Mouse (Mus musculus) CH12F3 (cell line): ENCODE results near the gene Vwf.

Source experiments
- in situ Hi-C: fragments of 300-500 bp; cut with MboI; formaldehyde crosslinking; loops from 2 replicates; pipeline ENCODE4 v1.14.3; 2020; ENCODE audit warnings: low sequenced_read_pairs

Vwf gene

DNA sequence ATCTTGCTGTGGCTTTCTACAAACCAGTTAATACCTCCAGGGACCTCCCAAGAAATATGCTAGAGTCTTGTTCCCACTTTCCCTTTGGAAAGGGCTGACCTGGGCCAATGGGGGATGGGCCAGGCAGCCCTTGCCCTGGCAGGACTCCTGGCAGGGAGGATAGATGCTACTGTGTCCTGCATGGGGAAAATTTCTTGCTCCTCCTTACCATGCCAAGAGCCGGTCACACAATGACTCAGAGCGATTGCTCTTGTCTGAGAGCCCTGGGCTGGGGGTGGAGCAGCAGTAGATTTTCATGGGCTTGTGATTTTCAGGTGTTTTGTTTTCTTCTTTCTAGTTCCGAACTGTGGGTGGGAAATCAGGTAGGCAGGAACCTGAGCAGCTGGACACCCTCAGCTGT lies 39.0 kb downstream of the Vwf start:
- in situ Hi-C loops = no loop called here

DNA sequence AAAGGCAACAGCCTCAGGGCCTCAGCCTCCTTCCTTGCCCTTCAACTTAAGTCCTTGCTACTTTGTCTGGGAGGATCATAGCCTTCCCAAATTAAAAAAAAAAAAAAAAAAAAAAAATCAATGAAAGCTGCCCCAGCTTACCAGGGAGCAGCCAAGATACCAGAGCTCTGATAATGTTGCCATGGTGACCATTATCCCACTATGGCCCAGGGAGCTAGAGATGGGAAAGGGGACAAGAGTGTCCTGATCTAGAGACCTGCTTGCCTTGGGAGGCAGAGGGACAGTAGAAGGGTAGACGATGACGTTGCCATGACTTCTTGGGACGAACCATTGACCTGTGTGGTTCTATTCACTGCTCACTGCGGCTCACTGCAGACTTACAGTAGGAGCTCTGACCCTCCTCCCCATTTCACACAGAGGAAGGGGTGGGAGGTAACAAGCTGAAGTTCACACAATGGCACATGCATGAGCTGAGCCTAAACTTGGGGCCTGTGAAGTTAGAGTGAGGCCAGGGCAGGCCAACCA lies 39.5 kb downstream of the Vwf start:
- in situ Hi-C loops = no loop called here

DNA sequence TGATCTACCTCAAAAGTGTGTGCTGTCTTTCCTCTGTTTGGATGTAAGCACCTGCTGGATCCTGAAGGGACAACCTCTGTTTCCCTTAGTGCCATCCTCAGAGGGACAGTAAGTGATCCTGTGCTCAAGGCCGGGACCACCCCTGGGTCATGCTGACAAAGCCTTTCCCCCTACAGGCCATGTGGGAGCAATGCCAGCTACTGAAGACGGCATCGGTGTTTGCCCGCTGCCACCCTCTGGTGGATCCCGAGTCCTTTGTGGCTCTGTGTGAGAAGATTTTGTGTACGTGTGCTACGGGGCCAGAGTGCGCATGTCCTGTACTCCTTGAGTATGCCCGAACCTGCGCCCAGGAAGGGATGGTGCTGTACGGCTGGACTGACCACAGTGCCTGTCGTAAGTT lies 41.7 kb downstream of the Vwf start:
- in situ Hi-C loops = no loop called here

DNA sequence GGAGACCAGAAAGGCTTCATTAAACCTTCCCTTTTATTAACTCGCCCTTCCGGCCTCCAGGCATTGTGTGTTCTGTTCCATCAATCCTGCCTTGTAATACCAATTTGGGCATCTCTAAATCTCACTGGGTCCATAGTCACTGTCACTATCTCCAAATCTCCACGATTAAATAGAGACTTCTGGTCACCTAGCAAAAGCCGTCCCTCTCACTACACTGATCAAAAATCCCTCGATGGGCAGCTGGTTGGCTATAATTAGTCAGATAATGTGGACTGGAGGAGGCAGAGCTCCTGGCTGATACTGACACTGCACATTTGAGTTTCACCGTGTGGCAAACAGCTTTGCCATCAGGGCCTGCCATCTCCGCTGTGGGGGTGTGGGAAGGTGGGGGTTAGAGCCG lies 42.5 kb downstream of the Vwf start:
- in situ Hi-C loops = no loop called here

DNA sequence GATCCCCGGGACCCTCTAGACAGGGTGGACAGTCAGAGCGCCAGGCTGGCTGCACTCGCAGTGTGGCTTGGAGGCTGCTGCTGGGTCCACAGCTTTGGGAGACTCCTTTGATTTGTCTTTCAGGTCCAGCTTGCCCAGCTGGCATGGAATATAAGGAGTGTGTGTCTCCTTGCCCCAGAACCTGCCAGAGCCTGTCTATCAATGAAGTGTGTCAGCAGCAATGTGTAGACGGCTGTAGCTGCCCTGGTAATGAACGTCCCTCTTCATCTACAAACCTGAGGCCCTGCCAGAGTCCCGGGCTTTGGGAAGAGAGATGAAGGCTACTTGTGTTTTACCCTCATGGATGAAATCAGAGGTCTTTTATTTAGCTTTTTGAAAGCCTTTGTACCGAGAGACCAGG lies 43.5 kb downstream of the Vwf start:
- in situ Hi-C loops = loop anchor here (5.0 kb wide), 1 partner anchor 168 kb away; no protein-coding TSS in a partner anchor

DNA sequence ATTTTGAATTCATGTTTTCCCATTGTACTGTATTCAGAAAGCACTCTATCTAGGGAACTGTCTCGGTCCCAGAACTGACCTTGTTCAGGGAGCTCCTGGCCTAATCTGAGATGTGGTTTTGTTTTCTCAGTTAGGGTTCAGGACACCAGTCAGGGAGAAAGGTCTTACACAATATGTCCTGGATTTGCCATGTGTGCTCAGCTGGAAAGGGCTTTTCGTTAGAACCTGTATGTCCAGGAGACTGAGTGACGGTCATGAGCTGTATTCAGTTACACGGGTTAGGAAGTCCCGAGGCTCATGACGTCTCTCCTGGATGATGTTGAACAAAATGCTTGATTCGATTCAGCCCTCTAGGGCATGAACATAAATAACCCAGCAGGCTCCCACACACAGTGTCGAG lies 43.9 kb downstream of the Vwf start:
- in situ Hi-C loops = loop anchor here (5.0 kb wide), 1 partner anchor 168 kb away; no protein-coding TSS in a partner anchor

DNA sequence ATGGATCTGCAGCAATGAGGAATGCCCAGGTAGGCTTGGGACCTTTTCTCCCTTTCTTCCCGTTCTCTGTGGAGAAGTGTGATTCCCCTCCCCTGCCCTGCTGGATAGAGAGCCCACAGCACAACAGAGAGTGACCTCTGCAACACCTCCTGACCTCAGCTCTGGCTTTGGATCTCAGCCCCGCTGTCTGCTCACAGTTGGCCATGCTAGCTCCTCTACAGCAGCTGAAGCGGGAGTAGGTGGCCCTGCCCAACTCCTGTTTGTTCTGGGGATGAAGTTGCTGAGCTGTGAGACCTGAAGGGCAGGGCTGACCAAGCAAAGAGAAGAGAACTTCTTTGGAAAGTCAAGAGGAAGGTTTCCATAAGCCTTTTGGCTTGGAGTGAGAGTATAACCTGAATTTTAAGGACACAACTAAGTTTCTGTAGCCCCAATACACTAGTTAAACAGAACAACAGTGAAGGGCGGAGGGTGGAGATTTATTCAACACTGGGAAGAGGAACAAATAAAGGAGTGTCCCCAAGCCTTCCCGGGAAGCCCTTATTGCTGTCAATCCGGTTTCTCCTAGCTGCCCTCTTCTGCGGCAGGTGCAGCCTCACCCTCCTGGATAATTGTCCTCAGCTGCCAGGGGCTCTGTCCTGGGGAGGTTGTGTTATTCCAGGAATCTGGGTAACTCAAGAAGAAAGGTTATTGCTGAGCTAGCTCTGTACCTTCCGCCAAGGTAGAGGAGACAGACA lies 45.2 kb downstream of the Vwf start:
- in situ Hi-C loops = loop anchor here (5.0 kb wide), 1 partner anchor 170 kb away; no protein-coding TSS in a partner anchor

DNA sequence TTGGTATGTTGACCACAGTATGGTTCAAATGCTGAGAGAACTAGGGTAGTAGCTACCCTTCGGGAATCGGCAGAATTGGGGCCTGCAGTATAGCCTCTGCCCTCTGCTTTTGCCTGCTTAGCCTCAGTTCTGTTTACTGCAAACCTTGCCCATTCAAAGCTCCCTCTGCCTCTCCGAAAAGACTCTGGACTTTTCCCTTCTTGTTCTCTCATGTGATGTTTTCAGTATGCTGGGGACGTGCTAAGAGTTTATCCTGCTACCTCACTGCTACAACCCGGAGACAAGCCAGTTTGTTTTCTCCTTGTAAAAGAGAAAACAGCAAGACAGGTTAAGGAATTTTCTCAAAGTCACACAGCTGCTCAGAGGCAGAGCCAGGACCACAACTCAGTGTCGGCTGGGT lies 46.0 kb downstream of the Vwf start:
- in situ Hi-C loops = loop anchor here (5.0 kb wide), 1 partner anchor 170 kb away; no protein-coding TSS in a partner anchor

DNA sequence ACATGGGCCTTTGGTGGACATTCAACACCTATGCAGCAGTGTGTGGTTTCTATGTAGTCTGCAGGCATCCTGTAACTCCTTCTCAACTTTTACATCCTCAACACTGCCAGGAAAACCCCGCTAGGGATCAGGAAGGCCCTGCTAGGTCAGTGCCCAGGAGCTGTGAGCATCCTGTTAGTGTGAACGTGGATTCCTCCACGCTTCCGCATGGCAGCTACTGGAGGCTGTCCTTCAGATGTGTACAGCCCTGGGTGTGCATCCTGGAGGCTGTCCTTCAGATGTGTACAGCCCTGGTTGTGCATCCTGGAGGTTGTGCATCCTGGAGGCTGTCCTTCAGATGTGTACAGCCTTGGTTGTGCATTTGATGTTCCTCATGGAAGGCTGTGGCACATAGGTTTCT lies 47.7 kb downstream of the Vwf start:
- in situ Hi-C loops = loop anchor here (5.0 kb wide), 1 partner anchor 172 kb away; no protein-coding TSS in a partner anchor

DNA sequence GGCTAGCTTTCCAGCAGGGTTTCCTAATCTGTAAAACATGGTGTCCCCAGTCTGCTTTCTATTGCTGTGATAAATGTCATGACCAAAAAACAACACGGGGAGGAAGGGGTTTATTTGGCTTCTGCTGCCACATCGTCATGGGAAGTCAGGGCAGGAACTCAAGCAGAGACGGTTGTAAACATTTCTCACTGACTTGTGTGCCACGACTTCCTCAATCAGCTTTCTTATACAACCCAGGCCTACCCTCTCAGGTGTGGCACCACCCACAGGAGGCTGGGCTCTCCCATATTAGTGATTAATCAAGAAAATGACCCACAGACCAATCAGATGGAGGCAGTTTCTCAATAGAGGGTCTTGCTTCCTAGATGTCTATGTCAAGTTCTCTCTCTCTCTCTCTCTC lies 48.3 kb downstream of the Vwf start:
- in situ Hi-C loops = loop anchor here (5.0 kb wide), 1 partner anchor 173 kb away; no protein-coding TSS in a partner anchor

DNA sequence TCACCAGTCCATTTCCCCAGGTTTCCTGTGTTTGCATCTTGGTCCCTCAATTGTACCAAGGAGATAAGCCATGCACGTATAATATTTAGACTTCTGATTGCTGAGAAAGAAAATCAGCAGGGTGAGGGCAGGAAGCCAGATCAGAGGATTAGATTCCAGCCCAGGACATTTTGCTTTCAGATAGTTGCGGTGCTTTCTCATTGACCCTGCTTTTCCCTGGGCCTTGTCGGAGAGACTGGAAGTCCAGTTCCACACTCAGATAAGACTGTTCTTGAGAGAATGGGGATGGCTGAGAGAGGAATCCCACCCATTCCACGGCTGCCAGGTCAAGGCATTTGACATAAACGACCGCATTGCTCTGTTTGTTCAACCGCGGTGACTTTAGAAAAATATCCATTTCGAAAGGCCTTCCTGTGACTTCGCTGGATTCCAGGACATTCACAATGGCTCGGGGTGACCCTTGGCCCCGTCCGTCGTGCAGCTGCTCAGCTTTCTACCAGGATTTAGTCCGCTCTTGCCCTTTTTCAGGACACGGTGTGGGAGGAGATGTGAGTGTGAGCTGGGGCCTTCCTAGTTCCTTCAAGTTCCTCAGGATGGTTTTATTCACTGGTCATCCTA lies 50.2 kb downstream of the Vwf start:
- in situ Hi-C loops = no loop called here

DNA sequence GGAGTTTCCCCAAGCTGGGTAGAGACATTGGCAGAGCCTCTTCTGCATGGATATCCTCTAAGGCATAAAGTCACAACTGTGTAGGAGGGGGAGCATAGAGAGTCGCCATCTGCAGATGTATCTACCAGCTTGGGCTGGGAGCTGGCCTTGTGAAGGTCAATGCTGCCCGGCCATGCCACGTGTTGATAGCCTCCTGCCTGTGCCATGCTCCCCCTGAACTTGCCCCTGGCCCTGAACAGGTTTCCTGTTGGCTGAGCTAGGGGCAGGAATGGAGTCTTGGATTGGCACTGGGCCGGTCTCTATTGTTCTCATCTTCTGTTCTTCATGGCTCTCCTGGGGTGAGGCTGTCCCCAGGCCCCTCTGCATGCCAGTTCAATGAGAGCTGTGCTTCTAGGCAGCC lies 51.1 kb downstream of the Vwf start:
- in situ Hi-C loops = no loop called here

DNA sequence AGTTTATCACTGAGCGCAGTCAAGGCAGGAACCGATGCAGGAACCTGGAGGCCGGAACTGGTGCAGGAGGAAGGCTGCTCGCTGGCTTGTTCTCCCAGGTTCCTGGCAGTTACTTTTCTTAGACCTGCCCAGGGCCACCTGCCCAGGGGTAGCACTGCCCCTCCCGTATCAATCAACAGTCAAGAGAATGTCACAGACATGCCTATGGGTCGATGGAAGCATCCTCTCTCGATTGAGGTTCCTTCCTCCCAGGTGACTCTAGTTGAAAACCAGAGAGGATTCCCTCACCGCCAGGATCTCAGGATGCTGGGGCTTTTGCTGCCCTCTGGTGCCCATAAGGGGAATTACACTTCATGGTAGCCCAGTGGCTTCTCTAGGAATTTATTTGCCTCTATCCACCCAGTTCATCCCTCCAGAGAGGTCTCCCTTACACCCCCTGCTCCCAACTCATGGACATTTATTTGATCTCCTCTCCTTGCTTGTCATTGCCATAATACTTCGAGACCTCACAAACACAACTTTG lies 53.5 kb downstream of the Vwf start:
- in situ Hi-C loops = no loop called here

DNA sequence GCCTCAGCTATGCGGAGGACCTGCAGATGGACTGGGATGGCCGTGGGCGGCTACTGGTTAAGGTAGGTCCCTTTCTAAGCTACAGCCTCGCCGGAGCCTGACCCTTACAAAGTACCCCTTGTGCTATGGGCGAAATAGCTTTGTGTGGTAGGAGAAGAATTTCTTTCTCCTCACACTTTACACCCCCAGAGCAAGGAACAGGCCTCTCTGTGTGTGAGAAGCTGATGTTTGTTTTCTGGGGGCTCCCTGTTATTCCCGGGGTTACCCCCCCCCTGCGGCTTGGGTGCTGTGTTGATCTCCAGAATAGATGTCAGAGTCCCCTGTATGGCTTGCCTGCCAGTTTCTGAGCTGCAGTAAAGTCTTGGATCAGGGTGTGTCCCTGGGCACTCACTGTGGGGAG lies 54.1 kb downstream of the Vwf start:
- in situ Hi-C loops = no loop called here

DNA sequence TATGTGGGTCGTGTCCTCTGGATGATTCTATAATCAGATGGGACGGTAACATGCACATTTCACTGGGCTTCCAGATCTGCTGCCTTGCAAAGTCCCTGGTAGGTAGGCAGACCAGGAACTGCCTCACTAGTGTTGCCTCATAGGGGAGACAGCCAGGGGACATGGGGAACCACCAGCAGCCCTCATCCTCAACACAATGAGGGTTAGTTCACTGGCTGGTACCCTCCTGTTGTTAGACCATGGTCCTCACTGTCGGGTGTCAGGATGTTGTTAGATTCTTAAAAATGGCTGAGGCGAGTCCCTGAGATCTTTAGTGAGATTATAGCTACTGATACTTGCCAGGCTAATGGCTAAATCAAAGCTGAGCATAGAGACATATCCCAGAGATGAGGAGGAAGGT lies 54.6 kb downstream of the Vwf start:
- in situ Hi-C loops = no loop called here

DNA sequence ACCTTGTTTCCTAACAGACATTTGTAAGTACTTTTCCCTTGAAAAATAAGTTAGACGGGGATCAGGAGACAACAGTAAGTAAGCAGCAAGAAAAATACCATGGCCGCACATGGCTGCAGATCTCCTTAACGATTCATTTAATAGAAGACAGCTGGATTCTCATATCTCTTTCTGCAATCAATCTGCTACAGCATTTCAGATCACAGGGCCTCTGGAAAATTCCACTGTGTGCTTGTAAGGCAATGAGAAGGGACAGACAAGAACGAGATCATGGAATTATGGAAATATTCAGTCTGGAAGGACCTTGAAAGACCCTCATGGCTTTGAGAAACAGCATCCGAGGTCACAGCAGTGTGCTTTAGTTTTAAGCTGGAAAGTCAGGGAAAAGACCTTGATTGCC lies 55.2 kb downstream of the Vwf start:
- in situ Hi-C loops = no loop called here

DNA sequence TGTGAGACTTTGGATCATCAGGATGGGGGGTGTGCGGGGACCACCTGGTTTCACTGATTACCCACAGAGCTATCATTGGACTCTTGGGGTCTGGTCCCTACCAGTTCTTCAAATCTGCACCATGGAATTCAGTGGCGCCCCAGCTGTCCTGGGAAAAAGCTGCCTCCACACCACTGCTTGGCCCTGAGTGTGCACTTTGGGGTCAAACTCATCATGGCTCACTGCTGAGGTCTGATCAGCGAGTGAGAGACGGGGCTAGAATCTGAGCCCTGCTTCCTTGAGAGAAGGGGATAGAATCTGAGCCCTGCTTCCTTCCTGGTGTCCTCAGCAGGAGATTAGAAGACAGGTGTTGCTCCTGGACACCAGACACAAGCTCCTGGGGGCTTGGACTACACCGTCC lies 55.8 kb downstream of the Vwf start:
- in situ Hi-C loops = no loop called here

DNA sequence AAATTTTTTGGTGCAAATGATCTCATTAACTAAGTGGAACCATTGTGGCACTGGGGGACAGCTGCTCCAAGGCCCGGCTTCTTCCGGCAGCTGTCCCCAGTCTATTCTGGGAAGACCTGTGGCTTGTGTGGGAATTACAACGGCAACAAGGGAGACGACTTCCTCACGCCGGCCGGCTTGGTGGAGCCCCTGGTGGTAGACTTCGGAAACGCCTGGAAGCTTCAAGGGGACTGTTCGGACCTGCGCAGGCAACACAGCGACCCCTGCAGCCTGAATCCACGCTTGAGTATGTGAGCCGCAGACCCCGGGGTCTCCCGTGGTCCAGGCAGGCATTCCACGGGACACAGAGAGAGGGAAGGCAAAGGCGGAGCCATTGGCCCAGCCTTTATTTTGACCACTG lies 56.7 kb downstream of the Vwf start:
- in situ Hi-C loops = no loop called here

DNA sequence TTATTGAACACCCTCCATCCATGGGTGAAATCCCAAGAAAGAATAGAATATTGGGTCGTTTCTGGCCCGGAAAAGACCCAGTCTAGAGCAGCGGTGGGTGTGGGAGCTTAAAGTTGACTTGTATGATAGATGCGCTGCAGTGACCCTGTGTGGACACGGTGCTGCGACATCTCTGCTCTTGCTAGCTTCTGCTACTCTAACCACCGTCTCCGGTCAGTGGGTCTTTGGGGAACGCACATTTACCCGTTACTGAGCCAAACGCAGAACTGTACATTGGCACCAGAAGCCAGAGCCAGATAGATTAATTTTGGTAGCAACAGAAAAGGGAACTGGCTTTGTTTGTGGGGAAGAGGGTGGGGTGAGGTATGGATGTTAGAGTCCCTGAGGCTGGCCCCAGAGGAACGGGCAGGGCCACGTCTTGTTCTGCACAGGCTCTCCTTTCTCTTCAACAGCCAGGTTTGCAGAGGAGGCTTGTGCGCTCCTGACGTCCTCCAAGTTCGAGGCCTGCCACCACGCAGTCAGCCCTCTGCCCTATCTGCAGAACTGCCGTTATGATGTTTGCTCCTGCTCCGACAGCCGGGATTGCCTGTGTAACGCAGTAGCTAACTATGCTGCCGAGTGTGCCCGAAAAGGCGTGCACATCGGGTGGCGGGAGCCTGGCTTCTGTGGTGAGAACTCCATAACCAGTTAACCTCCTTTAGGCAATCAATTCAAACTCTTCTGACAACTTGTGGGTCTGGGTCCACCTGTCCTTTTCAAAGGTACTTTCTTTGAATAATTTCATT lies 57.3 kb downstream of the Vwf start:
- in situ Hi-C loops = no loop called here

DNA sequence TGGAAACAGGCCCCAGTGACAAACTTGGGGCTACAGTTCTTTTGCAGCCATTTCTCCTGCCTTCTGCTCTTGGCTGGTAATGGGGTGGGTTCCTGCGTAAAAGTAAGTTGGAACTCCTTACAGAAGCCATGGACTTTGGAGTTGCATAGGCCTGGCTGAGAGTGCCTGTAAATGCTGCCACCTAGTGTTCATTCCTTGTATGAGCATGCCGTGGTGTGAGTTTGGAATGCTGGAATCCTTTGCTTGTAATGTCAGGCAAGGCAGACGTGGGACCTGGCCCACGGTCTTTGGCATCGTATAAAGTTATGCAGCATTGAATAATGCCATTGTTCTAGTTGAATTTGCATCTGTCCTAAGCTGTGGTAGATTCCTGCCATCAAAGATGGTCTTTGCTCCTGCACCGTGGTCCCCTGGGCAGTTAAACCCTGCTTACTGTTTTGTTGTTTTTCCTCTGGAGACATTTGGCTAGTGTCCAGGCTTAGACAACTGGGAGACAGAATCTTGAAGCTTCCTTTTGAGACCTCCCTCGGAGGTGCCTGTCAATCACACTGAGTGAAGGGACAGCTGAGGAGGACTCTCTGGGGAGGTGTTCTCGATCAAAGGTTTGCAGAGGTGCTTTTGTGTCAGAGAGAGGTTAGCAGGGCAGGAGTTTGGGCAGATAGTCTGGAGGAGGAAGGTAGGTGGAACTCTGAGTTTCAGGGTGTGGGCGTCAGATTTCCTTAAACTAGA lies 58.1 kb downstream of the Vwf start:
- in situ Hi-C loops = no loop called here

DNA sequence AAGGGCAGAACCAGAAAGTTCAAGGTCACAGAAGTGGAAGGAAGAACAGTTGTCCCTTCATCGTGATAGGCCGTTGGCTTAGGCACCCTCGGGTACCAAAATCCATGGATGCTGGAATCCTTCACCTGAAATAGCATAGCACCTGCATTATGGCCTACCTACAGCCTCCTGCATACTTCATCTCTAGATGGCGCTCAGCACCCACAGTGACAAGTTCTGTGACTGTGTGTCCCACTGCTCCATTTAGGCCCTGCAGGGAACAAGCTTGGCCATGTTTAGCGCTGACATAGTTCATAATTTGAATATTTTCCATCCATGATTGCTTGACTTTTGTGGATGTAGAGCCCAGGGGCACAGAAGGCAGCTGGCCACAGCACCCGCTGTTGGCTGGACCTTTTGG lies 62.5 kb downstream of the Vwf start:
- in situ Hi-C loops = no loop called here
